Mouse (Mus musculus) embryonic stem cell, embryonic (primary cell): ENCODE results near the gene Dip2b.

Source experiments
- CTCF ChIA-PET, 4 experiments: fragments of 300-600 bp in 2 of 4; fragments of 350-600 bp in 2 of 4; sonication (Branson Sonifier 250); formaldehyde crosslinking; loops; one replicate each; lab custom pipeline; 2022; ENCODE audit warnings: inconsistent platforms in 2 of 4; lab: Charles Lee
- POLR2A ChIA-PET, 4 experiments: fragments of 300-600 bp in 2 of 4; fragments of 350-600 bp in 2 of 4; sonication (Branson Sonifier 250); formaldehyde crosslinking; loops; one replicate each; lab custom pipeline; 2022; ENCODE audit warnings: antibody characterized with exemption in 4 of 4, inconsistent platforms in 1 of 4; lab: Charles Lee

Dip2b gene

DNA sequence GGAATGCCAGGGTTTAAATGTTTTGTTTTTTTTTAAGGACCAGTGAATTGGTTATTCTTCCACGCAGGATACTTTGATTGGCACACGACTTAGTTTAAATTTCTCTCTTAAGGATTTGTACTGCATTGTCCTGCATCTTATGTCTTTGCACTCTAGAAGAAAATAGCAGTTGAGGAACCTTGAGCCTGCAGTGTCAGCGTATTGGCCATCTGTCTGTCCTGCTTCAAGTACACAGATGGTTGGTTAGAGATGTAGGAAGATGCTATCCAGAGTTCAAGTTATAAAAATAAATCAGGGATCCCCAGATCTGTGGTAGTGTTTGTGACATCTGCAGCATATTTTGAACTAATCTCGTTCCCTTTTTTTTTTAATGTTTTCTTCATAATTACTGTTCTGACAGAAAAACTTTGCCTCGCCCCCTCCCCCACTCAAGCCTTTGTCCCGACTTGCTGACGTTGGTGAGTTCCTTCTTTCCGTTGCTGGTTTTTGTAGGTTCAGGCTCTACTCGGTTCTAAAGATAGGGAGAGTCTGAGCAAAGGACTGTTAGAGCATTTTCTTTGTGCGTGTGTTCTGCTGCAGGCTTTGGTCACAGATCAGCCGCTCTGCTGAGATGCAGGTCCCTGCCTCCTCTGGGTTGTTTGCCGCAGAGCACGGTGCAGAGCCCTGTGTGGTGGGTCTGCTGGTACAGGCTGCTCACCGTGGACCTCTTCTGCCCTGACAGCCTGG lies 2.2 kb downstream of the Dip2b start:
- CTCF ChIA-PET: interaction anchor here in 2 of 4 experiments (1.1 to 2.0 kb wide), 5 partner anchors 12 to 334 kb away, joined by 3 to 5 read pairs (median 4); no protein-coding TSS in a partner anchor
- POLR2A ChIA-PET: interaction anchor here in 3 of 4 experiments (0.5 to 3.5 kb wide), 18 partner anchors 11 to 310 kb away, joined by 3 to 23 read pairs (median 4); no protein-coding TSS in a partner anchor

DNA sequence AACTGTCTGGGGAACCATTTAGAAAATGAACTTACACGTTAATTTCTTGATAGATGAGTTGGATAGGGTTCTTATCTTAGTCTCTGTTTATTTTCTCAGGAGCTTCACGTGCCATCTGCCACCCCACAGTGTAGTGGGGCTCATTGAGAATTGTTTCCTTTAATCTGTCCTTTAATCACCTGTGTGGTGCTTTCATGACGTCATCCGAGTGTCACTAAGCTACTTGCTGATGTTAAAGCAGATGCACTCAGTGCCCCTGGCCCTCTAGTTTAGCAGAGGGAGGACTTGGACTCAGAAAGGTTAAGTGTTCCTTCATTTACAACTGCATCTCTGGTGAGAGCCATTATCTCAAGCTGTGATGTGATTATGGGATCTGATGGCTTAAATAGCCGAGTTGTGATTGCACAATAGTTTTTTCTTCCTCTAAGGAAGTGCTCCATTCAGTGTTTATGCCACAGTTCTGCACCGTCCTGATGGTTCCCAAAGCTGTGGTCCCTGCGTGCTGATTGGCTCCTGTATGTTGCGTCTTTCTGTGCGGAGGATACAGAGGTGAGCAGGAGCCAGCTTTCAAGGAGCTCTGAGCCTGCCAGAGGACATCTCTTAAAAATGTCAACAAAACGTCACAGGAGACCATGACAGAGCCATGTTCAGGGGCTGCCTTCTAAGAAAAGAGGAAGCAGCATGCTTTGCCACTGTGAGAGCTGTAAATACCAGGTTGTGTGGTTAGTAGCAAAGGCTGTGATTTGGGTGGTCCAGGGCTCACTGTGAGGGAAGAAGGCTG lies 3.0 kb downstream of the Dip2b start:
- POLR2A ChIA-PET: interaction anchor here in 3 of 4 experiments (0.5 to 3.5 kb wide), 29 partner anchors 9 to 911 kb away, joined by 3 to 23 read pairs (median 4); no protein-coding TSS in a partner anchor
- CTCF ChIA-PET: interaction anchor here in 2 of 4 experiments (0.6 to 2.0 kb wide), 6 partner anchors 11 to 334 kb away, joined by 3 to 5 read pairs (median 4); no protein-coding TSS in a partner anchor

GRCm38 (mm10) chr15:100042048-100042400 lies 3.6 kb downstream of the Dip2b start:
- ChIA-PET POLR2A (interaction anchor here in 3 of 4 experiments (0.7 to 3.5 kb wide), 23 partner anchors 9 to 1212 kb away, joined by 3 to 23 read pairs (median 4); no protein-coding TSS in a partner anchor), CTCF (interaction anchor here in 3 of 4 experiments (0.6 to 2.0 kb wide), 7 partner anchors 11 to 333 kb away, joined by 3 to 5 read pairs (median 4); no protein-coding TSS in a partner anchor)

DNA sequence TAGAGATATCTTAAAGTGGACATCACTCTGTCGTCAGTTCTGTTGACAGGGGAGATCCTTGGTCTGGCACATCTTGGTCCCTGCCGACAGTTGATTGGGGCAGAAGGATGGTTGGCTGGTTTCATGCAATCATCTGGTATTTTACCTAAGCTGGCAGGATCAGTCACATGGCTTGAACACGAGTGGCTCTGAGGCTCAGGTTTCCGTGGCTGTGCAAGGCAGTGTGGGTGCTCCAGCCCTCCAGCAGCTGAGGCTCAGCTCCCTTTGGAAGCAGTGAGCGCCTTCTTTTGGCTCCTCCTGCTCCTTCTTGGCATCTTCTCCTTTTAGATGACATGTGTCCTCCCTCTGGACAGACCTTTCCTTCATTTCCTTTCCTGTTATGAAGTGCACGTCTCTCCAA lies 7.1 kb downstream of the Dip2b start:
- CTCF ChIA-PET: interaction anchor here in 2 of 4 experiments (0.5 to 1.7 kb wide), 3 partner anchors 81 to 367 kb away, joined by 3 to 5 read pairs (median 3); no protein-coding TSS in a partner anchor
- POLR2A ChIA-PET: interaction anchor here in 3 of 4 experiments (0.6 to 1.8 kb wide), 6 partner anchors 11 to 349 kb away, joined by 3 to 4 read pairs (median 3); no protein-coding TSS in a partner anchor

DNA sequence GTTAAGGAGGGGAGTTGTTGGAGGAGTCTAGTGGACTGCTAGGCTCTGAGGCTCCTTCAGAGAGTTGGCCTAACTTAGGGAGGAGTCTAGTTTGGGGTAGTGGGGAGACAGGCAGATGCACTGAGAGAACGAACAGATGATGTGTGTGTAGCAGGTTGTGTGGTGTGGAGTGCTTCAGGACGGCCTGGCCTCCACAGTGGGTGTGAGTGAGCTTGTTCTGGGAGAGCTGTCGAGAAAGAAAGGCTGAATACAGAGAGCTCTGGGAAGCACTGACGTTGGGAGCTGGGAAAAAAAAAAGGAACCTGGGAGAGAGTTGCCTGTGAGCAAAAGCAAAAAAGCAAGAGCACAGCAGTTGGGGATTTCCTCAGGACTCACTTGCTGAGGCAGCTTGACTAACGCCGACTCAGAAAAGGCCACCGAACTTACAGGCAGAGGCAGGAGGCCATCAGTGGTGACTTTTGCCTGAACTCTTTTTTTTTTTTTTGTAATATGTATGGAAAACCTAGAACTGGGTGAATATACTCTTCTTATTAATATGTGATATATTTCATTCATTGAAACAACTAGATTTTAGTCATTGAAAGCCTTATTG lies 11.1 kb downstream of the Dip2b start:
- ChIA-PET CTCF (interaction anchor here in 2 of 4 experiments (0.6 to 0.8 kb wide), 3 partner anchors 11 to 162 kb away, joined by 3 to 4 read pairs (median 3); partner anchors contain the start of gene Dip2b (in 1 of the 2)), POLR2A (interaction anchor here in 3 of 4 experiments (0.6 to 1.3 kb wide), 4 partner anchors 10 to 29 kb away, joined by 4 to 5 read pairs (median 4); partner anchors contain the start of gene Dip2b (in 1 of the 3))

GRCm38 (mm10) chr15:100050940-100051339 lies 12.5 kb downstream of the Dip2b start:
- ChIA-PET CTCF (no interaction called here), POLR2A (interaction anchor here in 3 of 4 experiments (0.6 to 3.1 kb wide), 5 partner anchors 9 to 66 kb away, joined by 3 to 11 read pairs (median 4); no protein-coding TSS in a partner anchor)

DNA sequence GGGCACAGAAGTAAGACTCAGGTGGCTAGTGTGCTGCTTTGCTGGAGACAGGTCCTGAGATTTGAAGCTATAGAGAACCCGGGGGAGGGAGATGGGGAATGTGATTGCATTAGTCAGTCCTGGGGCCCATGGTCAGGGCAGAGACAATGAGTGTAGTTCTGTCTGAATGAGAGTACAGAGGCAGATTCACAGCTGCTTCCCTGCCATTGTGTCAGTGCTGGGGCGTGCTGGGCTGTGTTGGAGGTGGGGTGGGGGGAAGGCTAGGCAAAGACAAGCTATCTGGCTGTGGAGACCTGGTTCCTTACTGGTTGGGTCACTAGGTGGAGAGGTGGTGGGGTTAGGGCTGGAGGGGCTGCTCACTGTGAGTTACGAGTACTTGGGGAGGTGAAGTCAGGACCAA lies 14.3 kb downstream of the Dip2b start:
- POLR2A ChIA-PET: interaction anchor here in 2 of 4 experiments (0.7 to 3.8 kb wide), 13 partner anchors 8 to 217 kb away, joined by 3 to 16 read pairs (median 3); partner anchors contain the start of gene Atf1 (in 1 of the 2)

GRCm38 (mm10) chr15:100056397-100056908 lies 18.0 kb downstream of the Dip2b start:
- ChIA-PET POLR2A (interaction anchor here in 3 of 4 experiments (0.5 to 2.2 kb wide), 11 partner anchors 11 to 1247 kb away, joined by 3 to 7 read pairs (median 4); partner anchors contain the start of gene Dip2b (in 1 of the 3)), CTCF (interaction anchor here in 2 of 4 experiments (0.6 to 1.2 kb wide), 3 partner anchors 9 to 144 kb away, joined by 3 read pairs; partner anchors contain the start of gene Dip2b (in 1 of the 2))

More for the DNA sequence above, 14.3 kb downstream of the Dip2b start:
- CTCF ChIA-PET: interaction anchor here in 2 of 4 experiments (0.7 to 1.5 kb wide), 7 partner anchors 11 to 323 kb away, joined by 3 to 4 read pairs (median 3); partner anchors contain the start of gene Dip2b (in 2 of the 2)

DNA sequence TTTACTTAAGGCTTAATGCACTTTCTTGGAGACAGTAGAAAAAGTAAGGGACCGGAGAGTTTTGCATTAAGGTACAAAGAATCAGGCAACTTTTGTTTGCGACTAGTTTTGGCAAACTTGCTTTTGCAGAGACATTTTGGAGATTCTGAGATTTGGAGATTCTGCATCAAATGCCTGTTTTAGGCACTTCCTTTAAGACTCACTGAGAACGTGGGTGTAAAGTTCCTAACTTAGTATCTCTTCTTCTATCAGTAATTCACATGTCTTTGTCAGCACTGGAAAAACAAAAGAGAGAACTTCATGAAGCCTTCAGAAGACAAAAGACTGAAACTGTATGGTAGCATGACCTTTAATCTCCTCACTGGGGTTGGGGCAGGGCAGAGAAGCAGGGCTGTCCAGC lies 19.2 kb downstream of the Dip2b start:
- POLR2A ChIA-PET: interaction anchor here in 1 of 4 experiments (2.2 to 6.5 kb wide), 2 partner anchors 9 to 16 kb away, joined by 6 to 23 read pairs; no protein-coding TSS in a partner anchor
- CTCF ChIA-PET: no interaction called here

DNA sequence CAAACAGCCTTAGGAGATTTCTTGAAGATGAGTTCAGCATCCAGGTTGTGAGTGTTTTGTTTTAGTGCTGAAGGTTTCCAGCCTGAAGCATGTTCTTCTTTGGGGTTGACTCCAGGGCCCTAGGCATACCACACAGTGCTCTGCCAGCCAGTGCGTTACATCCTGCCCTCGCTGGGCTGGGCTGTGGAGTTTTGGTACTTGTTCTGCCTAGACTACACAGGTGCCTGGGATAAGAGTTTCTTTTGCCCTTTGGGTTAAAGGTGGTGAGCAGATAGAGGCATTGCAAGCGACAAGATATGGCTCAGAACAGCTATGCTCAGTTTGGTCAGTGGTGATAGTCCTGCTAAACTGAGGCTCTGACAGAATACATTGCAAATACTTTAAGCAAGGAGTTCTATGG lies 19.7 kb downstream of the Dip2b start:
- POLR2A ChIA-PET: interaction anchor here in 1 of 4 experiments (1.5 to 6.5 kb wide), 2 partner anchors 12 to 17 kb away, joined by 3 to 23 read pairs; no protein-coding TSS in a partner anchor
- CTCF ChIA-PET: no interaction called here

DNA sequence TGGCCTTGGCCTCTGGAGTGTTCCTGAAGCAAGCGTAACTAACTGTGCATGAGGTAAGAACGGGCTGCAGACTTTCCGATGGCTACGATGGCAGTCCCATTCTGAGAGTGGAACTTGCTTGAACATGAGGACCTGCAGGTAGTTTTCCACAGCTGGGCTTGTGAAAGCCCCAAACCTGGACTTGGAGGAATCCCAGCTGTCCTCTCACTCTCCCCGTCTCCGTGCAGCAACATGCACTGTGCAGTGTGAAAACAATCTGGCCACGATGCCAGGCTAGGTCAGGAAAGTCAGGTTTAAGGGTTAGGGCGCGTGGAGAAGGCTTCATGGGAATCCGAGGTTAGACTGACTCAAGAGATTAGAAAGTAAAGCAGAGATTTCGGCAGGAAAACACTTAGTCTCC lies 20.4 kb downstream of the Dip2b start:
- ChIA-PET CTCF (interaction anchor here in 1 of 4 experiments (1.0 kb wide), 1 partner anchor 68 kb away, joined by 4 read pairs; no protein-coding TSS in a partner anchor), POLR2A (interaction anchor here in 3 of 4 experiments (0.6 to 6.5 kb wide), 7 partner anchors 11 to 236 kb away, joined by 3 to 23 read pairs (median 5); partner anchors contain the start of gene Dip2b (in 1 of the 3))

GRCm38 (mm10) chr15:100059626-100060311 lies 21.3 kb downstream of the Dip2b start:
- ChIA-PET POLR2A (interaction anchor here in 3 of 4 experiments (0.6 to 6.5 kb wide), 28 partner anchors 8 to 333 kb away, joined by 3 to 23 read pairs (median 3); partner anchors contain the start of gene Dip2b (in 2 of the 3)), CTCF (interaction anchor here in 3 of 4 experiments (0.5 to 1.0 kb wide), 6 partner anchors 14 to 407 kb away, joined by 3 to 7 read pairs (median 4); partner anchors contain the start of gene Dip2b (in 1 of the 3))

DNA sequence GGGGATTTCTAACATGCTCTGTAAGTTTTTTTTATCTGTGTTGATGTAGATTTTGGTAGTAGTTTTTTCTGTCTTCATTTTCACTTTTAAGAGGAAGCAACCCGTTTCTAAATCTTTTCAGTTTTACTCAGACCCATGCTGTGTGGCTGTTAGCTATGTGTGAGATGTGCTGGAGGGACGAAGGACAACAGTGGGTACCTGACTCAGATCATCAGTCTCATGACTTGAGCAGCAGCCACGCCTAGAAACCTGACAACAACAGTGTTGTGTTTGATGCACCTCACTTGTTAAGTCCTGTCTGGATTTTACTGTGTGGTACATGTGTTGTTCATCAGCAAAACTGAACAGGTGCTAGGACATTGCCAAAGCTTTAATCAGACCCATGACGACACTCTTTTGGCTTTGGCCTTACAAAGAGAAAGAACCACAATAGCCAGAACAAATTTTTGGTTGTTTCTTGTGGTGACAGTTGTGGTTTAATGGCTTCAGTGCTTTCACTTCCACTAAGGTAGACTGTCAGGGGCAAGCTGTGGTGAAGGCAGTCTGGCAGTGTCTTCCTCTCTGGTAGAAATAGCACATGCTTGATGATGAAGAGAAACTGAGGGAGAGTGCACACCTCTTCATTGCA lies 22.2 kb downstream of the Dip2b start:
- ChIA-PET POLR2A (interaction anchor here in 3 of 4 experiments (0.7 to 6.5 kb wide), 20 partner anchors 8 to 179 kb away, joined by 3 to 23 read pairs (median 4); partner anchors contain the start of gene Dip2b (in 1 of the 3)), CTCF (interaction anchor here in 3 of 4 experiments (0.6 to 1.0 kb wide), 4 partner anchors 13 to 49 kb away, joined by 3 read pairs; partner anchors contain the start of gene Dip2b (in 1 of the 3))

DNA sequence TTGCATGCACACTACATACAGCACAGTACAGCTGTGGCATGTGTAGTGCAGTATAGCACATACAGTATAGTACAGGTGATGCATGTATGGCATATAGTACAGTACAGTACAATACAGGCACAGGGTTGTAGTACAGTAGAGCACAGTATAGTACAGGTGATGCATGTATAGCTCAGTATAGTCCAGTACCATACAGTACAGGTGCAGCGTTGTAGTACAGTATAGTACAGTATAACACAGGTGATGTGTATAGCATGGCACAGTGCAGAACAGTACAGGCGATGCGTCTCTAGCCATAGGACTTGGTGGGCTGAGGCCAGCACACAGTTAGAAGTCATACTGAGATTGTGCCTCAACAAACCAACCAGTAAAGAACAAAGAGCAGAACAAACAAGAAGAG lies 22.9 kb downstream of the Dip2b start:
- ChIA-PET CTCF (interaction anchor here in 1 of 4 experiments (1.0 kb wide), 1 partner anchor 23 kb away, joined by 3 read pairs; the partner anchor contains the start of gene Dip2b), POLR2A (interaction anchor here in 2 of 4 experiments (0.9 to 6.5 kb wide), 8 partner anchors 8 to 171 kb away, joined by 3 to 23 read pairs (median 4); no protein-coding TSS in a partner anchor)

GRCm38 (mm10) chr15:100063229-100063773 lies 24.8 kb downstream of the Dip2b start:
- ChIA-PET POLR2A (interaction anchor here in 3 of 4 experiments (0.7 to 6.5 kb wide), 17 partner anchors 8 to 187 kb away, joined by 3 to 23 read pairs (median 4); partner anchors contain the start of gene Dip2b (in 1 of the 3)), CTCF (interaction anchor here in 2 of 4 experiments (0.6 to 1.1 kb wide), 4 partner anchors 25 to 1035 kb away, joined by 3 to 4 read pairs (median 3); partner anchors contain the start of gene Dip2b (in 1 of the 2))
